Mouse (Mus musculus): ENCODE results near the gene Cfap44.

DNA sequence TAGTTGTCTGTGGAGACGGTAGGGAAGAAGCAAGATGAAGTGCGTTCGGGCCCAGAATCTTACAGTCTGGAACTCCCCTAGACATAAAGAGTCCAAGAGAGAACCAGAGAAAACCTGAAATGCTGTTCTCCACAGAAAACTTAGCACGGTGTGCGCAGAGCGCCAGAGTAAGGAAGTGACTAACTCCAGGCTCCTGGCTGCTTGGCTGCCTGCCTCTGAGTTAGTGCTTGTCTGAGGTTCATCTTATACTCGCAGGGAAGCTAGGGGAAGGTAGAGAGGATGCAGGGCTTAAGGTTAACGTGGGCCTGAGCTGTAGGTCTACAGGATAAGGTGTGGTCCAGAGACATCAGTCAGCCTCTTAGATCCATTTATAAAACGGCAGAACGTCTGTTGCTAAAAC lies 107.2 kb downstream of the Cfap44 start:
- TF ChIP-seq CTCF (IDR thresholded peaks at IDR 0.05; ENCODE audit: insufficient read depth, low read length) (no peak), POLR2A (IDR thresholded peaks at IDR 0.05; ENCODE audit: borderline replicate concordance, extremely low read depth, low read depth, low read length) (no peak)

All from lung, adult 2 months (tissue).